Mouse (Mus musculus) C2C12 (cell line): ENCODE measurements around the gene A930018P22Rik.

Source experiments
- CEBPB ChIP-seq: IDR thresholded peaks from one replicate; pipeline ENCODE4 v1.6.1; 2011; ENCODE audit warnings: low read depth, mild to moderate bottlenecking, control low read depth, moderate library complexity
- CTCF ChIP-seq: IDR thresholded peaks from one replicate; pipeline ENCODE4 v1.5.1; 2011; ENCODE audit not compliant: control insufficient read depth, insufficient read depth, insufficient read length
- MAX ChIP-seq: IDR thresholded peaks from one replicate; pipeline ENCODE4 v1.6.1; 2011; ENCODE audit warnings: mild to moderate bottlenecking, control low read depth

GRCm38 (mm10) chr2:104122505-104123378 lies at the start of gene A930018P22Rik:
- no peak for TF ChIP-seq CTCF
- peak; percentile 23 for TF ChIP-seq MAX
- no peak for TF ChIP-seq CEBPB
